Mouse (Mus musculus) lung, adult 2 months (tissue): Measurements from ENCODE around the gene Prss28. TPM values are rescaled to one million over a fixed set of nuclear protein-coding genes. Genes with fewer than 3 reads are reported as not detected.

ENCODE experiments used
- DNase-seq: peaks from one replicate; pipeline ENCODE4 v3.0.0; 2022
- H3K4me1 ChIP-seq: fragments of 200-500 bp; 2 replicates; pipeline ENCODE4 v1.6.1; 2011; ENCODE audit warnings: low read length; ENCODE audit not compliant: control insufficient read depth, insufficient read depth
- H3K4me3 ChIP-seq: fragments of 200-500 bp; replicated peaks from 2 replicates; pipeline ENCODE3; 2011; ENCODE audit warnings: low read depth, mild to moderate bottlenecking, control low read depth, low read length; ENCODE audit errors: extremely low read depth
- CTCF ChIP-seq: fragments of 200-500 bp; IDR thresholded peaks from 2 replicates; pipeline ENCODE4 v1.5.1; 2011; ENCODE audit warnings: mild to moderate bottlenecking, low read length, control low read depth; ENCODE audit not compliant: insufficient read depth
- POLR2A ChIP-seq: fragments of 200-500 bp; IDR thresholded peaks from 2 replicates; pipeline ENCODE4 v1.6.1; 2011; ENCODE audit warnings: low read depth, mild to moderate bottlenecking, control low read depth, low read length, borderline replicate concordance; ENCODE audit errors: extremely low read depth
- WGBS: fragments of 180-500 bp; shearing (Covaris S2); methylation state at CpG from one replicate; pipeline ENCODE4 v1.1.7; 2018; 5-methylcytosine and 5-hydroxymethylcytosine counted together
- polyA plus RNA-seq: library from polyadenylated mRNA; depleted of rRNA; stranded (reverse); fragments of >200 nt; gene quantifications from 2 replicates; pipeline ENCODE4 v1.2.3, GENCODE M21; 2012; rRNA removed

The Prss28 gene
- polyA plus RNA-seq, 1 experiment, result not detected

DNA sequence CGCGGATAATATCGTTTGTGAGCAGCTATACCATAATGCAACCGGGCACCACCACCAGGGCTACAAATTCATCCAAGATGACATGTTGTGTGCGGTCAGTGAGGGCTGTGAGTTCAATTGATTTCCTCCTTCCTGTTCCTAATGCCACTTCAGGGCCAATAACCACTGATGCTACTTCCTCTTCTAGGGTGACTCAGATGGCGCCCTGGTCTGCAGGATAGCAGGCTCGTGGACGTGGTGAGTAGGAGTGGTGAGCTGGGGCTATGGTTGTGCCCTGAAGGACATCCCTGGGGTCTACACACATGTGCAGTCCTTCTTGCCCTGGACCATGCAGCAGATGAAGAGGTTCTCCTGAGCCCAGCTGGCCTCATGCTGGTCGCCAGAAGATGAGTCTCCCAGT lies 23.9 kb downstream of the Prss28 start:
- WGBS, result 48% methylated on average over 9 of the region's 9 CpGs
- TF ChIP-seq CTCF, result no peak
- DNase-seq, result no peak
- no peaks in the 10 kb centered on the region for H3K4me1 ChIP-seq
- no peak overlapping the region for H3K4me3 ChIP-seq

DNA sequence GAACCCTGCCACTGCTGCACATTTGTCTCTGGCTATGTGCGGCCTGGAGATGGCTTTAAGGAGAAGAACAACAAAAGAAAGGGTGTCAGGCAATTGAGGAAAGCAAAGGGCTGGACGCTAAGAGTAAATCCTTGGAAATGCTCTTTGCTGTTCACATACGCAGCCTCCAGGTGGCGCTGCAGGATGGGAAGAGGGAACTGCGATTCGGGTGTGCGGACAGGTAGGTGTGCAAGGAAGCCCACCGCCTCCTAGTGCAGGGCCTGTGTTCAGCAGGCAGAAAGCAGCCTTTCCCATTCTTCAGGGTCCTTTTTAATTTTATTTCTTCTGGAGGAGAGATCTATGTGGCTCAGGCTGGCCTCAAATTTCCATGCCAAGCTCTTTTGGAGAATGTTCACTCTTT lies 25.5 kb downstream of the Prss28 start:
- TF ChIP-seq CTCF (peak; percentile 86), POLR2A (no peak)
- 4% methylated on average over 8 of the region's 8 CpGs for WGBS
- no peaks in the 10 kb centered on the region for H3K4me1 ChIP-seq
- peak; percentile 45 for DNase-seq
- no peak overlapping the region for H3K4me3 ChIP-seq

DNA sequence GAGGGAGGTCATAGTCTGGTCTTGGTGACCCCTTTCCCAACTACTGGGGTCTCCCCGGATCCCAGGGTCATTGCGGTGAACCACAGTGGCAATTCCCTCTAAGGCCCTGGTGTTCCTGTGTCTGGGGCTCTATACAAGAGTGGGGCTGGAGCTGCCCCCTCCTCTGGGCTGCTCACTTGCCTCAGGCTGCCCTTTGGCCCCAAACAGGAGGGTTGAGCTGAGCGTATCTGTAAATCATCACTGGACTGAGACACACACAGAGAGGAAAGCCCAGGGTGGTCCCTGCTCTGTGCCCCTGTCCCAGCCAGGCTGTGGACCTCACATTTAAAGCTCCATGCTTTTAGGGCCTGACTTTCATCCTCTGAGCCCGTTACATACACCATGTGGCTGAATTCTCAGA lies 29.8 kb downstream of the Prss28 start:
- TF ChIP-seq POLR2A (no peak), CTCF (no peak)
- WGBS, result 80% methylated on average over 4 of the region's 4 CpGs

DNA sequence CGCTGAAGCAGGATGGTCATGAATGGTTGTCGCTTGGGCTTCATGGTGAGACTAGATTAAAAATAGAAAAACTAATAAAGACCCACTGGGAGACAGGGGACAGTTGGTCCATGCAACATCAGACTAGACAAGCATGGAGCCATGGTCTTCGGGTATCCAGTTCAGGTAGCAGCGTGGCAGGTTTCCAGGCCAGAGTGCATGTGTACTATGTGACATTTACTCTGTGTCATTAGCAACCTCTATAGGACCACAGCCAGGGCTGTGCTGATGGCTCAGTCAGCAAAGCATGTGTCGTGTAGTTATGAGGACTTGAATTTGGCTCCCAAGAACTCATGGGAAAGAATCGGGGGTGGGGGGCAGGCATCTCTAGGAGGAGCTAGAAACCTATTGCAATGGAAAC lies 31.6 kb downstream of the Prss28 start:
- H3K4me1 ChIP-seq, result no peaks in the 10 kb centered on the region
- no peak for DNase-seq
- 84% methylated on average over 6 of the region's 6 CpGs for WGBS
- no peak overlapping the region for H3K4me3 ChIP-seq
- TF ChIP-seq POLR2A (no peak), CTCF (no peak)

More for the DNA sequence above, 29.8 kb downstream of the Prss28 start:
- DNase-seq, result no peak
- Histone ChIP-seq H3K4me1 (no peaks in the 10 kb centered on the region), H3K4me3 (no peak overlapping the region)

DNA sequence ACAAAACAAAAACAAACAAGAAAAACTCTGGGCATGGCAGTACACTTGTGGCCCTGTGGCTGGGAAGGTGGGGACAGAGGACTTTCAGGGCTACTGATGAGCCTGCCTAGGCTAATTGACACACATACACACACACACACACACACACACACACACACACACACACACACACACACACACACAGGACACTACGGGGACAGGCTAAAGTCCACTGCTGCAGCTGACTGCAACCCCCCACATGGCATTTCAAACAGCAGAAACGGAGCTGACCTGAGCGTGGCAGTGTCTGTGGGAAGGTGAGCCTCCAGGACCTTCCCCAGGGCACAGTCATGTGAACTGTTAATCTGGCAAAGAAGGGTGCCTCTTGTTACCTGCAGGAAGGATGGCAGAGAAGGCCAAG lies 33.0 kb downstream of the Prss28 start:
- DNase-seq, result no peak
- Histone ChIP-seq H3K4me3 (no peak overlapping the region), H3K4me1 (no peaks in the 10 kb centered on the region)
- WGBS, result 60% methylated on average over 3 of the region's 3 CpGs
- TF ChIP-seq POLR2A, result no peak
- no peak for TF ChIP-seq CTCF

DNA sequence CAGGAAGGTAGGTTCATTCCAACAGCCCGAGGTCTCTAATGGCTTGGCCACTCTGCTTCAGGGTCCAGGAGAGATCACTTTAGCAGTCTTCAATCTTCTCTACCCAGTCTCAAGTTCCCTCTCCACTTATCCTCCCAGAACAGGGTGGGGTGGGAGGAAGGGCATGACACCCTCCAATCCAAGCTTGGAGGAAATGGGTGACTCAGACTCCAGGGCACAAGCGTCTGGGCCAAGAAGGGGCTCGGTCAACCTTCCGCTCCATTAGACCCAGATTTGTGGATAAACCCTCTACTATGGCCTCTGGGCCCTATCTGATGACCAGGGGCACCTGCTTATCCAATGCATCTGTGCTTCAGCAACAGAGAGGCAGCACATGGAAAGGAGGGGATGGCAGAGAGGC lies 37.0 kb downstream of the Prss28 start, which contains the start of gene Tpsab1:
Tpsab1 (minus strand) TSS at position 101 of the 400 bp plus-strand sequence.
- H3K4me3 ChIP-seq, result no peak within 1 kb of the TSS
- 78% methylated on average over 4 of the region's 4 CpGs for WGBS
- no peaks in the 10 kb centered on the region for H3K4me1 ChIP-seq
- no peak for TF ChIP-seq POLR2A
- no peak for TF ChIP-seq CTCF
- DNase-seq, result no peak

DNA sequence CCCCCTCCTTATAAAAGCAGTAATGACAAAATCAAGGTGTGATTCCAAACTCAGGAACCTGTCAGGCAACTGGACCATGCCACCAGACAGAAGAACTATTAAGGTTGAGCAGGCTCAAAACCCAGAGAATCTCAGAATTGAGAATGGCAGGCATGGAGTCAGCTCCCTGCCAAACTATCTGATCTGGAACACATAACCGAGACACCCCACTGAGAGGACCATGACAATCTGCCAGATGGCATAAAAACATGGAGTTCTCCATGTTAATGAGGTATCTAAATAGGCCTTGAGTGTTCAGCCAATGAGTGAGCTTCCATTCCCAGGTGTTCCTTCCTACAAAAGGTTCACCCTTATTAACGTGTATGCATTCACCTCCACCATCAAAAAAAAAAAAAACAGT lies 52.8 kb downstream of the Prss28 start:
- Histone ChIP-seq H3K4me3 (no peak overlapping the region), H3K4me1 (no peaks in the 10 kb centered on the region)
- TF ChIP-seq CTCF (no peak), POLR2A (no peak)
- WGBS, result 56% methylated on average over 2 of the region's 2 CpGs
- no peak for DNase-seq

Other genes with a start within 250 kb of the Prss28 start
- 340 and 393 TPM in 2 replicates for gene Tmem204, start 225.1 kb upstream of the Prss28 start, polyA plus RNA-seq
- gene Telo2, start 192.7 kb upstream of the Prss28 start, polyA plus RNA-seq, result 17.9 and 19.2 TPM in 2 replicates
- not detected in 2 replicates for gene Ptx4, start 187.9 kb upstream of the Prss28 start, polyA plus RNA-seq
- 35.3 and 44.6 TPM in 2 replicates for gene Clcn7, start 175.3 kb upstream of the Prss28 start, polyA plus RNA-seq
- not detected in 2 replicates for gene Ccdc154, start 146.2 kb upstream of the Prss28 start, polyA plus RNA-seq
- gene Gm38655, start 133.2 kb upstream of the Prss28 start, polyA plus RNA-seq, result 6.2 and 6.9 TPM in 2 replicates
- gene BC003965, start 124.1 kb upstream of the Prss28 start, polyA plus RNA-seq, result 9.4 and 10.2 TPM in 2 replicates
- gene Unkl, start 120.2 kb upstream of the Prss28 start, polyA plus RNA-seq, result 29.8 and 32.0 TPM in 2 replicates
- gene Gnptg, start 68.5 kb upstream of the Prss28 start, polyA plus RNA-seq, result 46.3 and 55.6 TPM in 2 replicates
- 16.9 TPM in 2 replicates for gene Tsr3, start 68.5 kb upstream of the Prss28 start, polyA plus RNA-seq
- 23.8 and 28.3 TPM in 2 replicates for gene Baiap3, start 52.3 kb upstream of the Prss28 start, polyA plus RNA-seq
- 138 and 178 TPM in 2 replicates for gene Ube2i, start 34.0 kb upstream of the Prss28 start, polyA plus RNA-seq
- 0.27 and 0.46 TPM in 2 replicates for gene Prss34, start 10.3 kb upstream of the Prss28 start, polyA plus RNA-seq
- not detected in 2 replicates for gene Prss29, start 10.0 kb downstream of the Prss28 start, polyA plus RNA-seq
- gene Tpsab1, start 36.9 kb downstream of the Prss28 start, polyA plus RNA-seq, result 0.27 and 0.32 TPM in 2 replicates
- gene Tpsb2, start 57.7 kb downstream of the Prss28 start, polyA plus RNA-seq, result 6.4 and 6.5 TPM in 2 replicates
- 0.17 and 0.65 TPM in 2 replicates for gene Tpsg1, start 60.6 kb downstream of the Prss28 start, polyA plus RNA-seq
- gene Cacna1h, start 125.1 kb downstream of the Prss28 start, polyA plus RNA-seq, result 1.9 and 3.2 TPM in 2 replicates
- 11.4 and 11.9 TPM in 2 replicates for gene Tekt4, start 146.0 kb downstream of the Prss28 start, polyA plus RNA-seq
- 0.06 and 0.08 TPM in 2 replicates for gene Sstr5, start 188.6 kb downstream of the Prss28 start, polyA plus RNA-seq